Mouse (Mus musculus) forebrain, postnatal 0 days (tissue): Measurements from ENCODE around the gene 1500015O10Rik. TPM values are rescaled to one million over a fixed set of nuclear protein-coding genes. Genes with fewer than 3 reads are reported as not detected.

ENCODE experiments used
- ATAC-seq: fragments of 200-750 bp; cut with Nextera tagmentation; 2 replicates; pipeline ENCODE4 v1.8.0; 2017; ENCODE audit warnings: mild to moderate bottlenecking, moderate library complexity
- DNase-seq: peaks from one replicate; pipeline ENCODE4 v3.0.0-alpha.2; 2015
- H3K27ac ChIP-seq: fragments of 300-500 bp; sonication (generic); 2 replicates; pipeline ENCODE4 v1.5.1; 2014; ENCODE audit warnings: low read depth, mild to moderate bottlenecking, antibody characterized with exemption, low read length, moderate library complexity, mixed read lengths
- H3K27me3 ChIP-seq: fragments of 300-500 bp; sonication (generic); 2 replicates; pipeline ENCODE4 v1.6.1; 2014; ENCODE audit warnings: mild to moderate bottlenecking, low read length, mixed read lengths; ENCODE audit not compliant: insufficient read depth
- H3K36me3 ChIP-seq: fragments of 300-500 bp; sonication (generic); 2 replicates; pipeline ENCODE4 v1.6.1; 2014; ENCODE audit warnings: mild to moderate bottlenecking, moderate library complexity; ENCODE audit not compliant: insufficient read depth
- H3K4me1 ChIP-seq: fragments of 300-500 bp; sonication (generic); 2 replicates; pipeline ENCODE4 v1.6.1; 2014; ENCODE audit warnings: antibody characterized with exemption; ENCODE audit not compliant: insufficient read depth
- H3K4me2 ChIP-seq: fragments of 300-500 bp; sonication (generic); 2 replicates; pipeline ENCODE4 v1.6.1; 2014; ENCODE audit warnings: low read depth, mild to moderate bottlenecking, moderate library complexity
- H3K4me3 ChIP-seq: fragments of 300-500 bp; sonication (generic); 2 replicates; pipeline ENCODE4 v1.5.1; 2014; ENCODE audit warnings: low read depth, low read length, mixed read lengths
- H3K9ac ChIP-seq: fragments of 300-500 bp; sonication (generic); 2 replicates; pipeline ENCODE4 v1.6.1; 2014; ENCODE audit warnings: mild to moderate bottlenecking
- H3K9me3 ChIP-seq: fragments of 300-500 bp; sonication (generic); 2 replicates; pipeline ENCODE4 v1.6.1; 2016; ENCODE audit warnings: low read length
- CTCF ChIP-seq: sonication (generic); IDR thresholded peaks from 2 replicates; pipeline ENCODE4 v1.5.1; 2016; ENCODE audit warnings: antibody characterized with exemption, control low read depth, low read depth
- WGBS: fragments of 180-500 bp; shearing (Covaris S2); extraction: QIAGEN DNeasy Blood & Tissue Kit; methylation state at CpG from one replicate; pipeline ENCODE4 v1.1.7; 2014; 5-methylcytosine and 5-hydroxymethylcytosine counted together
- polyA plus RNA-seq: library from polyadenylated mRNA; unstranded; fragments of >200 nt; fragmentation: Nextera tagmentation; extraction: Ambion mirVana; gene quantifications from 2 replicates; pipeline ENCODE4 v1.2.1, GENCODE M21; 2015
- total RNA-seq: library from RNA; depleted of rRNA; stranded (reverse); fragments of >200 nt; gene quantifications from 2 replicates; pipeline ENCODE4 v1.2.3, GENCODE M21; 2014

The 1500015O10Rik gene
- total and polyA plus RNA-seq, 2 experiments from 2014 or later = 13.2 to 57.9 TPM

DNA sequence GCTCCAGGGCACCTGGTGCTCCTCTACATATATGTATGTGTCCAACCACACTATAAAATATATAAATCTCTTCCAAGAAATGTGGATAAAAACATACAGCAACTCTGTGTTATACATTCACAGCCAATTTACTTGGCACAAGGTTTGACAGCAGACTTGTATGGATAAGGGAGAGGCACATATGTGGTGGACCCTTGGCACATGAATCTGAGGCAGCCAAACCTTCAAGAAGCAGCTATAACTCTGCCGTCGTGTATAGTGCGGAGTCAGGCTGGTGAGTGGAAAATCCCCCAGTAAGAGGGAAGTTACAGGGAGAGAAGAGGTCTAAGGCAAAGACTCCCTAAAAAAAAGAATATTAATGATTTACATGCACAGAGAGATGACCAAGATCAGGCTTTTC, 42.3 kb downstream of the 1500015O10Rik start:
- Histone ChIP-seq H3K4me2 (no peak overlapping the region), H3K4me3 (no peak overlapping the region), H3K4me1 (no peaks in the 10 kb centered on the region), H3K36me3 (peaks cover 39% of the 10 kb centered on the region), H3K27ac (no peak overlapping the region), H3K27me3 (no peaks in the 10 kb centered on the region), H3K9me3 (no peaks in the 10 kb centered on the region), H3K9ac (no peak overlapping the region)
- DNase-seq = peak; percentile 41
- ATAC-seq = peak; percentile 83
- TF ChIP-seq CTCF = no peak
- 84% methylated on average over 3 of the region's 3 CpGs for WGBS

DNA sequence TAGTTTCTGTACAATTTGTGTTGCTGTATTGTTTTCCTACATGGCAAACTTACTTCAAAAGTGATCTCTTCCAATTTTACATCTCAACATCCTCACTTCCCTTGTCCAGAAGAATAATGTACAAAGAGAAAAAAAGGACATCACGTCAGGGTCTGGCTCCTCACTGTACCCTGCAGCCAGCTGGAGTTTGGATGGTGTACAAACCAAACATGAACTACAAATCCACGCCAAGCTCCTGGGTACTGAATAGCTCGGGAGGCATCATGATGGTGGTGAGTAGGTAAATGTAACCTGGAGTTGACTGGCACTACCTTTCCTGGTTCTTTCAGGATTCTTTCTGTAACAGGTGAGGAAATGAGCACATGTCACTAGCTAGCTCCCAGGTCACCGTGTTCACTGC, 43.7 kb downstream of the 1500015O10Rik start:
- no peak for DNase-seq
- ATAC-seq = no peak
- no peaks in the 10 kb centered on the region for H3K4me1 ChIP-seq
- H3K4me3 ChIP-seq = no peak overlapping the region
- no peak for TF ChIP-seq CTCF
- WGBS = 83% methylated on average over 4 of the region's 4 CpGs
- no peak overlapping the region for H3K9ac ChIP-seq
- peaks cover 36% of the 10 kb centered on the region for H3K36me3 ChIP-seq
- H3K27me3 ChIP-seq = no peaks in the 10 kb centered on the region
- no peak overlapping the region for H3K4me2 ChIP-seq
- H3K27ac ChIP-seq = no peak overlapping the region
- no peaks in the 10 kb centered on the region for H3K9me3 ChIP-seq

DNA sequence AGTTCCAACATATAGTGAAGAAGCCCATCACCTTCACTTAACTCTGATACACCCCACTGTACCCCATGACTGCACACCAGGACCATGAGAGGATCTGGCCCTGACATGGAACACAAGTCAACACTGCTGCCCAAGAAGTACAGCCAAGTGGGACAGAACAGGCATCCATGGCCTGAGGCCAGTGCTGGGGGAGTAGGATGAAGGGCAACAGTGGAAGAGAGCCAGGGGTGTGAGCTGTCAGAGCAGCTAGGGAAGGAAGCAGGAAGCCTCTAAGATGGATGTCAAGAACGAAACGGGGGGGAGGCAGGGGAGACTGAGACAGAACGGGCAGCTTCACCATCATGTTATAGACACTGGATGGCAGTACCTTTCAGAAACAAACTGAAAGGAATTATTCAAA, 45.7 kb downstream of the 1500015O10Rik start:
- ATAC-seq = no peak
- Histone ChIP-seq H3K27ac (no peak overlapping the region), H3K36me3 (peaks cover 23% of the 10 kb centered on the region)

DNA sequence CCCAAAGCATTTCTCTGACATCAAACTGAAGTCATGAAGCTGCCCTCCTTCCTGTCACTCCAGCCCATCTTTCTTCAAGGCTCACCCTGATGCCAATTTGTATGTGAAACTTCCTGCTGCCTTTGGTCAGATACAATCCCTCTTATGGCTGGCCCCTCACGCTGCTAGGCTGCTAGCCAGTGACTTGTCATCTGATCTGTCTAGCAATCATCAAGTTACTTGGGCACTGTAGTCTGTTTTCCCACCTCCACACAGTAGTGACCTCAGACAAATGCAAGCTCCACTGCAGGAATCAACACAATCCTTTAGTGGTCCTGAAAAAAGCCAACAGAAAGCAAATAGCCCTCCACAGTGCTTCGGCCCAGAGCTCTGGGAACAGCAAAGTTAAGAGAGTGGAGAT, 50.8 kb downstream of the 1500015O10Rik start:
- ATAC-seq = no peak
- H3K36me3 ChIP-seq = peaks cover 15% of the 10 kb centered on the region; the same call in 1 of the 2 replicates
- no peaks in the 10 kb centered on the region for H3K27me3 ChIP-seq
- H3K4me2 ChIP-seq = no peak overlapping the region
- H3K4me1 ChIP-seq = no peaks in the 10 kb centered on the region
- no peak overlapping the region for H3K9ac ChIP-seq
- no peak for DNase-seq
- H3K4me3 ChIP-seq = no peak overlapping the region
- no peak overlapping the region for H3K27ac ChIP-seq
- no peaks in the 10 kb centered on the region for H3K9me3 ChIP-seq
- 82% methylated on average over 2 of the region's 2 CpGs for WGBS
- no peak for TF ChIP-seq CTCF

More for the DNA sequence above, 45.7 kb downstream of the 1500015O10Rik start:
- Histone ChIP-seq H3K4me2 (no peak overlapping the region), H3K9ac (no peak overlapping the region), H3K4me1 (no peaks in the 10 kb centered on the region), H3K4me3 (no peak overlapping the region), H3K27me3 (no peaks in the 10 kb centered on the region), H3K9me3 (no peaks in the 10 kb centered on the region)
- WGBS = 92% methylated on average over 3 of the region's 3 CpGs
- no peak for TF ChIP-seq CTCF
- no peak for DNase-seq

DNA sequence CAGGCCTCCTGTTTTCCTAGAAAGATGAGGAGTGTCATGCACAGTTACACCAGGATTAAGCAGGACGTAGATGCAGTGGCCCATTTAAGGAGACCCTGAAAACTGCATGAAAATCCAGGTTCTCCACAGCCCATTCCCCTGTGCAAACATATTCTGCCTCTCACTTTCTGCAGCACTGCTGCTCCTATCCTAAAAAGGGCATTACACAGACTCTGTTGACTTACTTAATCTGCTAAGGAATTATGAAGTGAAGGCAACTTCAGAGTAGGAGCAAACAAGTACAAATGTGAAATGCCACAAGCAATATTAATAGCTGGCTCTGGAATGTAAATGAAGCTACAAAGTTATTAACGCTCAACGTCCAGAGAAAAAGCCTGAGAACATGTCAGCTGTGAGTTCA, 51.3 kb downstream of the 1500015O10Rik start:
- Histone ChIP-seq H3K27me3 (no peaks in the 10 kb centered on the region), H3K9me3 (no peaks in the 10 kb centered on the region), H3K4me2 (no peak overlapping the region), H3K36me3 (peaks cover 18% of the 10 kb centered on the region; the same call in 1 of the 2 replicates), H3K4me3 (no peak overlapping the region), H3K4me1 (no peaks in the 10 kb centered on the region), H3K9ac (no peak overlapping the region), H3K27ac (no peak overlapping the region)
- ATAC-seq = no peak
- no peak for DNase-seq
- no peak for TF ChIP-seq CTCF
- WGBS = 87% methylated on average over 3 of the region's 3 CpGs

DNA sequence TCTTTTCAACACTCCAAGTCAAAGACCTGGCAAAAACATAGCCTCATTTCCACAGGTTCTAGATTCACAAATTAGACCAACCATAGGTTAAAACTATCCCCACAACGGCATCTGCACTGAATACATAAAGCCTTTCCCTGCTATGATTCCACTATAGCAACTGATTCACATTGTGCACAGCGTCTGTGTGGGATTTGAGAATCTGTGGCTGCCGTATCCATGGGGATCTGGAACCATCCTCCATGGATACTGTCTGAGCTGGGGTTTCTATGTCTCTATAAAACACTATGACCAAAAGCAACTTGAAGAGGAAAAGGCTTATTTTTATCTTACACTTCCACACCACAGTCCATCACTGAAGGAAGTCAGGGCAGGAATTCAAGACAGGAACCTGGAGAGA, 52.3 kb downstream of the 1500015O10Rik start:
- Histone ChIP-seq H3K4me1 (no peaks in the 10 kb centered on the region), H3K9me3 (no peaks in the 10 kb centered on the region), H3K36me3 (peaks cover 21% of the 10 kb centered on the region; the same call in 1 of the 2 replicates), H3K9ac (no peak overlapping the region), H3K4me2 (no peak overlapping the region), H3K4me3 (no peak overlapping the region), H3K27me3 (no peaks in the 10 kb centered on the region), H3K27ac (no peak overlapping the region)
- no peak for DNase-seq
- no peak for TF ChIP-seq CTCF
- peak; percentile 83 for ATAC-seq
- 70% methylated on average over 3 of the region's 3 CpGs for WGBS

DNA sequence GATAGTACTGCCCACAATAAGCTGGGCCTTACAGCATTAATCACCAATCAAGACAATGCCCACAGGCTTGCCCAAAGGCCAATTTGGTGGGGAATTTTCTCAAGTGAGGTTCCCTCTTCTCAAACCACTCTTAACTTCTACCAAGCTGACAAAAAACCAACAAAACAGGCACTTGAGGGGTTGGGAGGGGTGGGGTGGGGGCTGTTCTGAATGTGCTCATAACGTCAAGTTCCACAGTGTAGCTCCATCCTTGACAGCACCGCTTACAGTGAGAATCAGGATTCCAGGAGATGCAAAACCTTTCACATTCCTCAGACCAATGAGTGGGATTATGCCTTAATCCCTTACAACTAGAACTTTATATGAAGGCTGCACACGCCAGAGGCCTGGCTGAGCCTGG, 52.8 kb downstream of the 1500015O10Rik start:
- DNase-seq (no peak), ATAC-seq (no peak)
- Histone ChIP-seq H3K9me3 (no peaks in the 10 kb centered on the region), H3K27ac (no peak overlapping the region), H3K4me2 (no peak overlapping the region), H3K9ac (no peak overlapping the region), H3K4me1 (no peaks in the 10 kb centered on the region), H3K4me3 (no peak overlapping the region), H3K27me3 (no peaks in the 10 kb centered on the region), H3K36me3 (peaks cover 21% of the 10 kb centered on the region; the same call in 1 of the 2 replicates)
- no peak for TF ChIP-seq CTCF
- WGBS = 81% methylated on average over 3 of the region's 3 CpGs

DNA sequence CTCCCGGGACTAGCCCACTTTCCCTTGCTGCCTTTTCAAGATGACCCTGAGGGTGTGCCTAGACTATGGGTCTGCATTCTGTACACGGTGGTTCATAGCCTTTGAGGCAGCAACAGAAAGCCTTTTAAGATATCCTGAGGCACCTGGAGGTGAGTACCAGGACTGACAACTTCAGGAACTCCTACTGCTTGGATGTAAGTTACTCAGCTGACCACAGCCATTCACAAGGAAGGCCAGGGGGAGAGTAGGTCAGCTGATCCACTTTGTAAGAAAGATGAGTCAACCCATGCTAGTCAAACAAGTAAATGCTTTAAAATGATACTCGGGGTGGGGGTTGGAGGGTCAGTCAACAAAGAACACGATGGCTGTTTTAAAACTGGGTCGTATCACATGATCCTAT, 54.9 kb downstream of the 1500015O10Rik start:
- 89% methylated on average over 5 of the region's 5 CpGs for WGBS
- Histone ChIP-seq H3K4me1 (no peaks in the 10 kb centered on the region), H3K27me3 (no peaks in the 10 kb centered on the region), H3K9me3 (no peaks in the 10 kb centered on the region), H3K4me3 (no peak overlapping the region), H3K9ac (no peak overlapping the region), H3K36me3 (peaks cover 11% of the 10 kb centered on the region; the same call in 1 of the 2 replicates), H3K4me2 (no peak overlapping the region), H3K27ac (no peak overlapping the region)
- TF ChIP-seq CTCF = no peak
- DNase-seq = no peak
- no peak for ATAC-seq
